Mouse (Mus musculus) granulocyte monocyte progenitor cell, adult 5-6 weeks (primary cell): Measurements from ENCODE around the gene Gapt. TPM values are rescaled to one million over a fixed set of nuclear protein-coding genes. Genes with fewer than 3 reads are reported as not detected.

Experiments
- ATAC-seq: replicated peaks from 2 replicates; pipeline ENCODE4 v1.8.0; 2016; ENCODE audit warnings: mild to moderate bottlenecking, moderate TSS enrichment, inconsistent platforms; ENCODE audit not compliant: poor library complexity, severe bottlenecking
- total RNA-seq, 2 experiments: library from RNA; stranded (forward) in 1 of 2; stranded (reverse) in 1 of 2; fragments of 200-712, 200-1000 nt in 1 of 2; fragments of >200 nt in 1 of 2; fragmentation: Nextera tagmentation in 1 of 2; gene quantifications; 2 replicates each; pipeline ENCODE4 v1.2.3; 2014 to 2017

The Gapt gene
- total RNA-seq, 2 experiments from 2014 or later = 3.9 to 26.9 TPM

- peak; percentile 90 for ATAC-seq
These were observed 6.7 kb upstream of the Gapt start for GRCm38 (mm10) chr13:110363722-110364121.

GRCm38 (mm10) chr13:110351051-110351450 is 5.9 kb downstream of the Gapt start:
- ATAC-seq = no peak

DNA sequence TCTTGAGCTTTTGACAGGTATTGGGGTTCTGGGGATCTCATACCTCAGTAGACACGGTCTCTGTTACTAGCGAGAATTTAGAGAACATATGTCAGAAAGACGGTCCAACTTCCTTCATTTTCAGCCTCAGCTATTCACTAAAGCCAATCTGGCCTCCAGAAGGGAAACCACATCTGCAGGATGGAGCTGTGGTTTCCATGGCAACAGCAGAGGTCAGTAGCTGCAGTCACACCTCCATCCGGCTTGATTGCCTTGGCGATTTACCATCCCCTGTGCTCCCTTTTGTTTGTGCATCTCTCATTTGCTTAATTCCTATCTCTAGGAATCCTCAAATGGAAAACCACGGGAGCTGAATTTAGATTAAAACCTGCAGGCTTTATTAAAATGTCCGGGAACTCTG is 10.3 kb downstream of the Gapt start:
- peak; percentile 67 for ATAC-seq

DNA sequence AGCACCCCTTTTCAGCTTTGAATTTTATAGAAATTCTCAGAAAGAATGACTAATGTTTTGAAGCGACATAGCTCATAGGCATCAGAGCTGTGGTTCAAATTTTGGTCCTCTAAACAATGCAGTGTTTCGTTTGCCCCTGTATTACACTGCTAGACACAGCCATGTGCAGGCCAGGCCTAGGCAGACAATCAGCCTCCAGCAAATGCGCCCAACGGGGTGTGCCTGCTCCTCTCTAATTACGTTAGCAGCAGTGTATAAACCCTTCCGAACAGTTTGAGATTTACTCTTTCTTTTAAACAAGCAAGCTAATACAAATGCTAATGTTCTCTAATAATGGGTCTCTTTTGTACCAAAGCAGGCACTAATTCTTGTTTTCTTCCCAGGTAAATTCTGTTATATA is 14.4 kb downstream of the Gapt start:
- no peak for ATAC-seq

- no peak for ATAC-seq
These were observed 23.9 kb downstream of the Gapt start for GRCm38 (mm10) chr13:110332958-110333597.

DNA sequence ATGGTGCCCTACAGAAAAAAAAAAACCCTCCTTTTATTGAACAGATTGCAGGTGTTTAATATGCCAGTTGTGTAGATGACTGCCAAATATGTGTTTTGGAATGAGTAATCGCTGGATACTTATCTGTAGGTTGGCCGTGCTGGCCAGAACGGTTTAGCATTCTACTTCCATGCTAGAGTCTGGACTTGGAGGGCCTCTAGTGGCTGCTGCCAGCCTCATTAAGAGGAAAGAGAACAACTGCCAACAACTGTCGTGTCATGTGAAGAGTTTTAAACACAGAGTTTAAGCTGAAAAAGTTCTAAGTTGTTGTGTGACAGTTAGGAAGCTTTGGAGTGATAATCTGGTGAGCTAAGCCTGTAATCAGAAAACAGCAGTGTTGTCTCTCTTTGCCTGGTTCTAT is 38.3 kb downstream of the Gapt start:
- ATAC-seq = no peak

GRCm38 (mm10) chr13:110307188-110307587 is 49.8 kb downstream of the Gapt start:
- ATAC-seq = no peak

Other genes with a start within 250 kb of the Gapt start
- gene Rab3c, start 76.2 kb downstream of the Gapt start, total RNA-seq (2014; fragmentation: Nextera tagmentation) = not detected in 2 replicates
- not detected in 2 replicates for gene Rab3c, start 76.2 kb downstream of the Gapt start, total RNA-seq (2017)
- gene Plk2, start 37.8 kb upstream of the Gapt start, total RNA-seq (2014; fragmentation: Nextera tagmentation) = not detected in 2 replicates
- 2.3 and 5.2 TPM in 2 replicates for gene Plk2, start 37.8 kb upstream of the Gapt start, total RNA-seq (2017)